Mouse (Mus musculus) MEL (cell line): ENCODE measurements around the gene Cd59a.
"Not testable (repeated sequence)": the region's sequence is repeated elsewhere in the genome, so short reads cannot be mapped to it uniquely, and the experiment has no call there.

Source experiments
- CHD1 ChIP-seq: IDR thresholded peaks from 2 replicates; pipeline ENCODE4 v1.6.1; 2012; ENCODE audit warnings: low read depth, mild to moderate bottlenecking, inconsistent platforms, low read length, improper control_type of control experiment
- CHD2 ChIP-seq: IDR thresholded peaks from 2 replicates; pipeline ENCODE4 v1.6.1; 2011; ENCODE audit warnings: low read length, improper control_type of control experiment
- CTCF ChIP-seq, 3 experiments: IDR thresholded peaks in 2 of 3; conservative IDR thresholded peaks in 1 of 3; 2 replicates each; pipeline ENCODE4 v1.5.1; 2011 to 2012; ENCODE audit warnings: low read length in 3 of 3, low read depth in 2 of 3, mild to moderate bottlenecking in 2 of 3, improper control_type of control experiment in 1 of 3, inconsistent platforms in 1 of 3, mixed read lengths in 1 of 3, moderate library complexity in 1 of 3; ENCODE audit not compliant: control insufficient read depth in 1 of 3, insufficient read depth in 1 of 3, poor library complexity in 1 of 3, severe bottlenecking in 1 of 3
- E2F4 ChIP-seq: IDR thresholded peaks from 2 replicates; pipeline ENCODE4 v1.6.1; 2011; ENCODE audit warnings: low read depth, low read length, improper control_type of control experiment, borderline replicate concordance
- EP300 ChIP-seq, 2 experiments: IDR thresholded peaks; 2 replicates each; pipeline ENCODE4 v1.6.1; 2011; ENCODE audit warnings: improper control_type of control experiment in 2 of 2, low read length in 2 of 2, low read depth in 1 of 2, mild to moderate bottlenecking in 1 of 2
- ETS1 ChIP-seq: IDR thresholded peaks from 2 replicates; pipeline ENCODE4 v1.6.1; 2012; ENCODE audit warnings: low read depth, mild to moderate bottlenecking, inconsistent platforms, low read length, improper control_type of control experiment, moderate library complexity
- MAFK ChIP-seq: IDR thresholded peaks from 2 replicates; pipeline ENCODE4 v1.6.1; 2011; ENCODE audit warnings: low read depth, mild to moderate bottlenecking, low read length, improper control_type of control experiment, borderline replicate concordance
- MAX ChIP-seq: IDR thresholded peaks from 2 replicates; pipeline ENCODE4 v1.6.1; 2011; ENCODE audit warnings: low read length, improper control_type of control experiment
- MAZ ChIP-seq: IDR thresholded peaks from 2 replicates; pipeline ENCODE4 v1.6.1; 2012; ENCODE audit warnings: low read depth, mild to moderate bottlenecking, inconsistent platforms, low read length, improper control_type of control experiment
- POLR2A ChIP-seq, 2 experiments: IDR thresholded peaks; 2 replicates each; pipeline ENCODE4 v1.6.1; 2011 to 2012; ENCODE audit warnings: low read length in 2 of 2, mild to moderate bottlenecking in 2 of 2, control low read depth in 1 of 2, improper control_type of control experiment in 1 of 2, low read depth in 1 of 2, moderate library complexity in 1 of 2; ENCODE audit not compliant: control insufficient read depth in 1 of 2, insufficient read depth in 1 of 2, poor library complexity in 1 of 2
- POLR2AphosphoS2 ChIP-seq: IDR thresholded peaks from 2 replicates; pipeline ENCODE4 v1.6.1; 2011; ENCODE audit warnings: low read length, improper control_type of control experiment
- POLR2AphosphoS5 ChIP-seq: IDR thresholded peaks from 2 replicates; pipeline ENCODE4 v1.6.1; 2012; ENCODE audit warnings: low read depth, borderline replicate concordance, mild to moderate bottlenecking, inconsistent platforms, low read length, moderate library complexity, mixed read lengths
- USF2 ChIP-seq, 2 experiments: IDR thresholded peaks; 2 replicates each; pipeline ENCODE4 v1.6.1; 2011 to 2012; ENCODE audit warnings: improper control_type of control experiment in 2 of 2, low read length in 2 of 2, borderline replicate concordance in 1 of 2, inconsistent platforms in 1 of 2, low read depth in 1 of 2, mild to moderate bottlenecking in 1 of 2; ENCODE audit not compliant: insufficient read depth in 1 of 2

DNA sequence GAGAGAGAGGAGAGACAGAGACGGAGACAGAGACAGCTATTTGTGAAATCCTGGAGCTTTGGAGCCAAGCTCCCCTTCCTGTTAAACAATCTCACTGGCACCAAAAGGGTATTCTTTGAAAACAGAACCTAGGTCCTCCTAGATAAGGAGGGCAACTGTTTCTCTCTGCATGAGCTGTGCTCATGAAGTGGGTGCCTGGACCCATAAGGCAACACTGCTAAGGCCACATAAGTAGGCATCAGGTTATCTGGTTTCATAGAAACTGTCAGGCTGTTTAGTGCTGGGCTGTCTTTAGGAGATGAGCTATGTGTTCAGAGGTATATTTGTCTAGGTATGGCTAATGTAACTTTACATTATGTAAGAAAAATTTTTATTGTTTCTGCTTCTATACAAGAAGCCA is 8.0 kb upstream of the Cd59a start:
- not testable (repeated sequence) for TF ChIP-seq MAZ; USF2 (IDR thresholded peaks at IDR 0.05; ENCODE audit: borderline replicate concordance in 1 of 2, insufficient read depth in 1 of 2, low read depth in 1 of 2, low read length in 2 of 2); POLR2AphosphoS5; CTCF (IDR thresholded peaks at IDR 0.05 in 2 of 3, conservative IDR thresholded peaks at IDR 0.05 in 1 of 3; ENCODE audit: control insufficient read depth in 1 of 3, insufficient read depth in 1 of 3, low read depth in 2 of 3, low read length in 3 of 3, poor library complexity in 1 of 3, severe bottlenecking in 1 of 3); CHD2; EP300 (IDR thresholded peaks at IDR 0.05; ENCODE audit: low read depth in 1 of 2, low read length in 2 of 2); POLR2A (IDR thresholded peaks at IDR 0.05; ENCODE audit: control insufficient read depth in 1 of 2, insufficient read depth in 1 of 2, low read depth in 1 of 2, low read length in 2 of 2, poor library complexity in 1 of 2); ETS1; POLR2AphosphoS2; MAX; CHD1; MAFK; E2F4
